Mouse (Mus musculus): Measurements from ENCODE around the gene Fam186a. TPM values are rescaled to one million over a fixed set of nuclear protein-coding genes. Genes with fewer than 3 reads are reported as not detected.
"Not testable (repeated sequence)": the region's sequence is repeated elsewhere in the genome, so short reads cannot be mapped to it uniquely, and the experiment has no call there.

Fam186a gene
- polyA plus RNA-seq (2012; rRNA removed): 0.04 TPM in 1 of 2 replicates, not detected in the other

DNA sequence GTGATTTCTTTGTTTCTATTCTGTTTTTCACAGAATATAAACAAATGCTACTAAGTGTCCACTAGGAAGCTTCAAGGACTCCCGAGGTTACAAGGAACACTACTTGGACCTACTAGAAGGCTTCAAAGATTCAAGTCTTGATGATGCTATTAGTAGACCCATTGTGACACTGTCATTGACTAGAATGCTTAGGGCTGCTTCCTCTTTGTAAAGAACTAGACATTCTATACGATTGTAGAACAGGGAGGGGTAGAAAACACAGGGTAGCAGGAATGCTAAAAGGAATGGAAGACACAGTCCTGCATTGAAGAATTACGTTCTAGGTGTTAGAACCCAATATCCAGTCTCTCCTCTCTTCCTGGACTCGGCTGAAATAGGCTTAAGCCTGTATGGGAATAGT is at the start of gene Fam186a:
Gene Fam186a, minus strand, starts transcription at position 101 of the 400 bp plus-strand sequence.
- peaks cover 10% of the 10 kb centered on the region for H3K4me1 ChIP-seq (ENCODE audit: control insufficient read depth, insufficient read depth, low read length)
- no peak for DNase-seq
- TF ChIP-seq POLR2A (IDR thresholded peaks at IDR 0.05; ENCODE audit: borderline replicate concordance, extremely low read depth, low read depth, low read length) (no peak), CTCF (IDR thresholded peaks at IDR 0.05; ENCODE audit: insufficient read depth, low read length) (no peak)
- WGBS: 76% methylated on average over 4 of the region's 4 CpGs
- H3K4me3 ChIP-seq (replicated peaks; ENCODE audit: extremely low read depth, low read depth, low read length): no peak within 1 kb of the TSS

DNA sequence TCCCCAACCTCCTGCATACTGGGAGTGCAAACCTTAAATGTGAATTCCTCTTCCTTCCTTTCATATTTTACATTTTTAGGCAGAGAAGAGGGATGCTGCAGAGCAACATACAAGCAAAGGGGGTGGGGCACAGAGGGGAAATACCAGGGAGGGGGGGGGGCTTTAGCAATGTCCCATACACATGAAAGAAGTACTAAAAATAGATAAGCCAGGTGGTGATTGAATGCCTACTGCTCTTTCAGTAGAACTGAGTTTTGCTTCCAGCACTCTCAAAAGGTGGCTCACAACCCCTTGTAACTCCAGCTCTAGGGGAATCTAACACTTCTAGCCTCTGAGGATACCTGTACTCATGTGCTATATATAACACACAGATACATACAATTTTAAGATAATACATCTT is 39.3 kb upstream of the Fam186a start:
- DNase-seq: no peak
- no peak for TF ChIP-seq CTCF (IDR thresholded peaks at IDR 0.05; ENCODE audit: insufficient read depth, low read length)
- no peak for TF ChIP-seq POLR2A (IDR thresholded peaks at IDR 0.05; ENCODE audit: borderline replicate concordance, extremely low read depth, low read depth, low read length)
- Histone ChIP-seq H3K4me1 (ENCODE audit: control insufficient read depth, insufficient read depth, low read length) (no peaks in the 10 kb centered on the region), H3K4me3 (replicated peaks; ENCODE audit: extremely low read depth, low read depth, low read length) (no peak overlapping the region)

DNA sequence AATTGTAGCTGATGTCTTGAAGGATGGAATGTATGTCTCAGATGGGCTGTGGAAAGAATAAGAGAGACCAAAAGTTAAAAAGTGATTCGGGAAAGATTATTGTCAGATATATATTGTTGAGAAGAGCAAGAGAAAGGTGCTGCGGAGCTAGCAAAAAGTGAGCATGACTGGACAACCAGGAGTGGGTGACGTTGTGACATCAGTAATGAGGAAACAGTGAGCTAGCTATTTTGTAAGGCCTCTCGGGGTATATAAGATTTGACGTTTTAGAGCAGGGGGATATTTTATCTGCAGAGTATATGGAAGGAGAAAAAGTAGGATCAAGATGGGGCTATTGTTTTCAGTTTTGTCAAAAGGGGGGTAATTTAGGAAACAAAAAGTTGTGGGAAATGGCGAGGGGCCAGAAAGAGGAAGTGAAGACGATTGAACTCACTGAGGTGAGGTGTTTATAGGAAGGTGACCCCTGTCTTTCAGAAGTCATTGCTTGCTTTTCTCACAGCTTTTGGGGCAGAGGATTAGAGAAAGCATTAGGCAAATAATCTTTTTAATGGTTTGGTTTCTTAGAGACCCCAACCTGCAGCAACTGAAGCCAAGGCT is 37.9 kb upstream of the Fam186a start:
- H3K4me1 ChIP-seq (ENCODE audit: control insufficient read depth, insufficient read depth, low read length): no peaks in the 10 kb centered on the region
- no peak overlapping the region for H3K4me3 ChIP-seq (replicated peaks; ENCODE audit: extremely low read depth, low read depth, low read length)
- 74% methylated on average over 7 of the region's 7 CpGs for WGBS
- DNase-seq: no peak
- TF ChIP-seq POLR2A (IDR thresholded peaks at IDR 0.05; ENCODE audit: borderline replicate concordance, extremely low read depth, low read depth, low read length) (no peak), CTCF (IDR thresholded peaks at IDR 0.05; ENCODE audit: insufficient read depth, low read length) (no peak)

DNA sequence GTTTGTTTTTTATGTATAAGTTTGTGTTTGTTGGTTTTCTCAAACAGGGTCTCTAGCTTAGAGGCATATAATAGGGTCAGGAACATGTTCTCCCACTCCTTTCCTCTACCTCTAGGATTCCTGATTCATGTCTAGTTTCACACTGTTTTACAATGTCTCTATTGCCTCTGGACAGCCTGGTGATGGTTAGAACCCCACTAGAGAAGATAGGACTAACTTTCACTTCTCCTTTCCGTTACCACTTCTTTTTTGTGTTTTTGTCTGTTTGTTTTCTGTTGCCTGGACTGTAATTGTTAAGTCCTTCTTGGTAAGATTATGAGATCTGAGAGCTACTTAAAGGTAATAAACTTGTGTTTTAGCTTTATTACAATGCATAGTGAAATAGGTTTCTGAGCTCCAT is 32.5 kb upstream of the Fam186a start:
- WGBS: 71% methylated on average over 1 of the region's 1 CpGs
- Histone ChIP-seq H3K4me3 (replicated peaks; ENCODE audit: extremely low read depth, low read depth, low read length) (no peak overlapping the region), H3K4me1 (ENCODE audit: control insufficient read depth, insufficient read depth, low read length) (no peaks in the 10 kb centered on the region)
- no peak for TF ChIP-seq CTCF (IDR thresholded peaks at IDR 0.05; ENCODE audit: insufficient read depth, low read length)
- no peak for TF ChIP-seq POLR2A (IDR thresholded peaks at IDR 0.05; ENCODE audit: borderline replicate concordance, extremely low read depth, low read depth, low read length)
- no peak for DNase-seq

DNA sequence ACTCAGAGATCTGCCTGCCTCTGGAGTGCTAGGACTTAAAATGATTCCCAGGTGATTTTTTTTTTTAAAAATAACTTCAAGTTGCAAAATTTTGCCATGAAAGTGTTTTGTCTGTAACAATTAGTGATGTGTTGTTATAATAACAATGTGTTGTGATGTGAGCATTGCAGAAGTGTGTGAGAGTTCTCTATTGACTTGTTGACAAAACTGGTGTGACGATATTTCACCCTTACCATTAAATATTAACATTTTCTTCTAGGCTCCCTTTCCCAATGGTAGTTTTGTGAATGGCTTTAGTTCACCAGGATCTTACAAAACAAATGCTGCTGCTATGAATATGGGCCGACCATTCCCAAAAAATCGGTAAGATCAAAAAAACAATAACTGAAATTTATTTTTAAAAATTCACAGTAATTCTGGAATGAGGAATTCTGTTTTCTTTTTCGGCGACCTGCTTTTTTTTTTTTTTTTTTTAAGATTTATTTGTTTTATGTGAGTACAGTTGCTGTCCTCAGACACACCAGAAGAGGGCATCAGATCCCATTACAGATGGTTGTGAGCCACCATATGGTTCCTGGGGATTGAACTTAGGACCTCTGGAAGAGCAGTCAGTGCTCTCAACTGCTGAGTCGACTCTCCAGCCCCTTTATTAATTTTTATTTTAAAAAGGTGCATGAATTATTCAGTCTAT is 30.4 kb upstream of the Fam186a start:
- 91% methylated on average over 6 of the region's 6 CpGs for WGBS
- no peak for DNase-seq
- TF ChIP-seq POLR2A (IDR thresholded peaks at IDR 0.05; ENCODE audit: borderline replicate concordance, extremely low read depth, low read depth, low read length): no peak
- no peak for TF ChIP-seq CTCF (IDR thresholded peaks at IDR 0.05; ENCODE audit: insufficient read depth, low read length)
- Histone ChIP-seq H3K4me1 (ENCODE audit: control insufficient read depth, insufficient read depth, low read length) (no peaks in the 10 kb centered on the region), H3K4me3 (replicated peaks; ENCODE audit: extremely low read depth, low read depth, low read length) (no peak overlapping the region)

DNA sequence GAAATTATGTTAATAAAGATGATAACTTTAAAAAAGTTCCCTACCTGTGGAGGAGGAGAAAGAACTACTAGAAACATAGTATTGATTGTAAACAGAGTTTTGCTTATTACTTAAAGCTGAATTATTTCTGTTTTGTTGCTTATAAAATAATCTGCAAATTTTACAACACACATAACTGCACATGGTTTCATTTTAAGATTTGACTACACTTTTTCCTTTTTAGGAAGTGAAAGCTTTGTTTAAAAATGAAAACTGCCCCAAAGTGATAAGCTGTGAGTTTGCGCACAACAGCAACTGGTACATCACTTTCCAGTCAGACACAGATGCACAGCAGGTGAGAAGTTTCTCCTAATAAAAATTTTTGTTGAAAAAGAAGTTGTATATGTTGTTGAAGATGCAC is 26.2 kb upstream of the Fam186a start:
- no peak for DNase-seq
- no peaks in the 10 kb centered on the region for H3K4me1 ChIP-seq (ENCODE audit: control insufficient read depth, insufficient read depth, low read length)
- WGBS: 88% methylated on average over 1 of the region's 1 CpGs
- no peak overlapping the region for H3K4me3 ChIP-seq (replicated peaks; ENCODE audit: extremely low read depth, low read depth, low read length)
- TF ChIP-seq POLR2A (IDR thresholded peaks at IDR 0.05; ENCODE audit: borderline replicate concordance, extremely low read depth, low read depth, low read length) (no peak), CTCF (IDR thresholded peaks at IDR 0.05; ENCODE audit: insufficient read depth, low read length) (no peak)

DNA sequence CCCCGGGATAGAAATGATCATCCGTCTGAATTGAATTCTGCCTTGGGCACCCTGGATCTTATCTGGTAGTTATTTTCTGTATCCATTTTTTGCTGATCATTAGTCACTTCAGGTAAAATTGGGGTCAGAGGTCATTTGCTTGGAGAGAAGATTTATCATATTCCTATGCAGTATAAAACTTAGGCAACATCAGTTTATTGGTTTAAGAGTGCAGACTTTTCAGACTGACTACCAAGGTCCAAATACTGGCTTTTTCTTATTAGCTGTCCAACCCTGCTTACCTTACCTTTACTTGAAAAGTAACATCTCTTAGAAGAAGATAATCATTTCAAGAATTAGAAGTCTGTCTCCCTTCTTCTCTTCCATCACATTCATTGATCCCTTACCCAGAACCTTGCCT is 12.9 kb upstream of the Fam186a start:
- H3K4me1 ChIP-seq (ENCODE audit: control insufficient read depth, insufficient read depth, low read length): no peaks in the 10 kb centered on the region
- no peak for DNase-seq
- TF ChIP-seq CTCF (IDR thresholded peaks at IDR 0.05; ENCODE audit: insufficient read depth, low read length) (no peak), POLR2A (IDR thresholded peaks at IDR 0.05; ENCODE audit: borderline replicate concordance, extremely low read depth, low read depth, low read length) (no peak)
- no peak overlapping the region for H3K4me3 ChIP-seq (replicated peaks; ENCODE audit: extremely low read depth, low read depth, low read length)
- WGBS: 83% methylated on average over 2 of the region's 2 CpGs

DNA sequence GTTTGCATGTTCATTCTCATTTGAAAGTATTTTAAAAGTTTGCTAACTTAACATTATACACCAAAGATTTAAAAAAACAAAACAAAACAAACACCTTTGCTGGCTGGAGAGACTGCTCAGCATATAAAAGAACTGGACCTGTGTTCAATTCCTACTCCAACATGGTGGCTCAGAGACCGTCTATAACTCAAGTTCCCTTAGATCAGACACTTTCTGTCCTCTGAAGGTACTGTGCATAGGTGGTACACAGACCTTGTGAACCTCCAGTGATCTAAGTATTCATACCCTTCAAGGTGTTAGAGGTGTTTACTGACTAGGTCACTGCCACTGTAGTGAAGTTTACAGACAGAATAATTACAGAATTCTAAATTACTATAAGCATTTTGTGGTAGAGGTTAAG is 12.4 kb upstream of the Fam186a start:
- no peaks in the 10 kb centered on the region; the same call in 1 of the 2 replicates for H3K4me1 ChIP-seq (ENCODE audit: control insufficient read depth, insufficient read depth, low read length)
- no peak for DNase-seq
- no peak overlapping the region for H3K4me3 ChIP-seq (replicated peaks; ENCODE audit: extremely low read depth, low read depth, low read length)
- 80% methylated on average over 1 of the region's 1 CpGs for WGBS
- no peak for TF ChIP-seq CTCF (IDR thresholded peaks at IDR 0.05; ENCODE audit: insufficient read depth, low read length)
- TF ChIP-seq POLR2A (IDR thresholded peaks at IDR 0.05; ENCODE audit: borderline replicate concordance, extremely low read depth, low read depth, low read length): no peak

DNA sequence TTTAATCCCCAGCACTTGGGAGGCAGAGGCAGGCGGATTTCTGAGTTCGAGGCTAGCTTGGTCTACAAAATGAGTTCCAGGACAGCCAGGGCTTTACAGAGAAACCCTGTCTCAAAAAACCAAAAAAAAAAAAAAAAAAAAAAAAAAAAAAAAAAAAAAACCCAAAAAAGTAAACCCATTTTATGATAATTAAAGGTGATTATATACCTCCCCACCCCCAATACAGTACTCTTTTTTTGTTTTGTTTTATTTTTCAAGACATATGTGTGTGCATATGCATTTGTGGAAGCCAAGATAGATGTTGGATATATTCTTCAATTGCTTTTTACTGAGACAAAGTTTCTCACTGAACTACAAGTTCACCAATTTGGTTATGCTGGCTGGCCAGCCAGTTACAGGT is 9.3 kb upstream of the Fam186a start:
- not testable (repeated sequence) for DNase-seq; H3K4me3 ChIP-seq (replicated peaks; ENCODE audit: extremely low read depth, low read depth, low read length); H3K4me1 ChIP-seq (ENCODE audit: control insufficient read depth, insufficient read depth, low read length)
- WGBS: 77% methylated on average over 2 of the region's 2 CpGs

DNA sequence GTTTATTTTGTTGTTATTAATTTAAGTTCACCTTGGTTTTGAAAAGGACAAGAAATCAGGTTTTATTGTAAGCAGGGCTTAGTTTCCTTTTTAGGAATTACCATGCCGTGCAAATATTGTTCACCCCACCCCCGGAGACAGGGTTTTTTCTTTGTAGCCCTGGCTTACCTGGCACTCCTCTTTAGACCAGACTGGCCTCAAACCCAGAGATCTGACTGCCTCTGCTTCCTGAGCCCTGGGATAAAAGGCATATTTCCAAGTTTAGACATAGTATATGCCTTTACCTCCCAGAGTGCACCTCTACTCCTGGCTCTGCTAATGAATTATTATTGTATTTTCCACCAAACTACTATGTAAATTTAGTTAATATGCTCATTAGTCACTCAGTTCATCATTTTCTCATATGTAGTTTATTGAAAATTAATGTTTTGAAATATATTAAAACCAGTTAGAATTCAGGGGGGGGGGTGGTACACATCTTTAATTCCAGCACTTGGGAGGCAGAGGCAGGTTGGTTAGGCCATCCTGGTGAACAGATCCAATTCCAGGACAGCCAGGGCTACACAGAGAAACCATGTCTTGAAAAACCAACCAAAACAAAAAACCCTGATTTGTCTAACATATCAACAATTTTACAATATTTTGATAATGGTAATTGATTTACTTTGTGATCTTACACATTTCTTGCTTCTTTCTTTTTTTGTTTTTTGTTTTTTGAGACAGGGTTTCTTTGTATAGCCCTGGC is 7.8 kb upstream of the Fam186a start:
- no peak for TF ChIP-seq POLR2A (IDR thresholded peaks at IDR 0.05; ENCODE audit: borderline replicate concordance, extremely low read depth, low read depth, low read length)
- TF ChIP-seq CTCF (IDR thresholded peaks at IDR 0.05; ENCODE audit: insufficient read depth, low read length): no peak
- Histone ChIP-seq H3K4me3 (replicated peaks; ENCODE audit: extremely low read depth, low read depth, low read length) (no peak overlapping the region), H3K4me1 (ENCODE audit: control insufficient read depth, insufficient read depth, low read length) (peaks cover 8% of the 10 kb centered on the region)
- DNase-seq: no peak
- 47% methylated on average over 2 of the region's 2 CpGs for WGBS
